Mouse (Mus musculus): ENCODE results near the gene Bod1l.

- TF ChIP-seq CTCF (IDR thresholded peaks at IDR 0.05; ENCODE audit: insufficient read depth, low read depth, low read length) (no peak), POLR2A (IDR thresholded peaks at IDR 0.05; ENCODE audit: insufficient read depth, low read depth, low read length) (no peak)
These were observed 1.4 kb upstream of the Bod1l start for GRCm38 (mm10) chr5:41845558-41845937.
